Mouse (Mus musculus): ENCODE results near the gene Fcrl1. TPM values are rescaled to one million over a fixed set of nuclear protein-coding genes. Genes with fewer than 3 reads are reported as not detected.

Gene Fcrl1
- polyA plus RNA-seq (2012; ENCODE audit: low replicate concordance), result 2.4 and 13.5 TPM in 2 replicates

DNA sequence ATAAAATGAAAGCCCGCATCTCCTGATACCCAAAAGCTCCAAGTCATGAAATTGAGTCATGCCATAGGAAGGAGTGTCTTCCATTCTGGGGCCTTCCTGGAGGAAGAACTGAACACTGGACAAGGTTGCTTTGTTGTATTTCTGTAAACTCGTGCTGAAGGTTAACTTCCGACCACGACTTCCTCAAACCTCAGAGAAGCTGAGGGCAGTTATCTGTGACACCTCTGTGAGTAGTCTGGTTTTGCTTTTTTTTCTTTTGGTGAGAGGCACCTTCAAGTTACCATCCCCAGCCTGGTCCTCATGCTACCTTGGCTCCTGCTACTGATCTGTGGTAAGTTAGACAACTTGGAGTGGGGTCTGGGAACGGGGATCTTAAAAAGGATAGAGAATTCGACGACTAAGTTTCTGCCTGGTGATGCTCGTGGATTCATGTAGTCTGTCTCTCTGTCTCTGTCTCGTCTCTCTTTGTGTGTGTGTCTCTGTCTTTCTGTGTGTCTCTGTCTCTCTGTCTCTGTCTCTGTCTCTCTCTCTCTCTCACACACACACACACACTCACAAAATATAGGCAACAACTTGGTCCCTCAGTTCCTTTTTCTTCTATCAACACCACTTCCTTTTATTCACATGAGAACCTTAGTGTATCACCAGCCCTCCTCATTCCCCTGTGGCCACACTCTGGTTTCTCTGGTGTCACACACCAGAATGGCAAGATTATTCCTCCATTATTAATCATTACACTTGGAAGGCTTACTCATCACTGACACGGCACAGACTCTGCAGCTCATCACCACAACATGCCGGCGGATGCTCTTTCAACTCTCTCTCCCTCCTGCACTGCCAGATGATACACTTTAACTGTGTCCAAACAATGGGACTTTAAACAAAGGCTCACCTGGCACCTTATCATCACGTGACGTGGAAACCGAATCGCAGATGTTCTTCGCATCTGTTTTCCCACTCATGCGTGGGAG, at the start of gene Fcrl1:
Gene Fcrl1, plus strand, starts transcription at position 193 of the 971 bp plus-strand sequence.

DNA sequence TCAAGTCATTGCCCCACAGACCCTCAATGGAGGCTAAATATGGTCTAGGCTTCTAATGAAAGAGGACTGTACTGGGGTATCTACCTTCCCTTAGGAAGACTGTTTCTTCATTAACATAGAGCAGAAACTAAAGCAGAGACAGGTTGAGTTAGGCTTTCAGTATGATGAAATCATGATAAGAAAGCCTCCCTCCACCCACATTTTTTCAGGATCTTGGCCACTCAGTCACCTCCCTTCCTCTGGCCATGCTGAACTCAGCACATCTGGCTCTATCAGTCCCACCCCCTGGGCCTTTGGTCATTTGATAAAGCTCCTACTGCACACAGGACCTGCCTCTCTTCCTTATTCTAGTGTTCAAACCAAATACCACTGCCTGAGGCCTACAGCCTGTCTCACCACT, 18.6 kb upstream of the Fcrl1 start, which contains the start of gene Cd5l:
Gene Cd5l, plus strand, starts transcription at position 301 of the 400 bp plus-strand sequence.

DNA sequence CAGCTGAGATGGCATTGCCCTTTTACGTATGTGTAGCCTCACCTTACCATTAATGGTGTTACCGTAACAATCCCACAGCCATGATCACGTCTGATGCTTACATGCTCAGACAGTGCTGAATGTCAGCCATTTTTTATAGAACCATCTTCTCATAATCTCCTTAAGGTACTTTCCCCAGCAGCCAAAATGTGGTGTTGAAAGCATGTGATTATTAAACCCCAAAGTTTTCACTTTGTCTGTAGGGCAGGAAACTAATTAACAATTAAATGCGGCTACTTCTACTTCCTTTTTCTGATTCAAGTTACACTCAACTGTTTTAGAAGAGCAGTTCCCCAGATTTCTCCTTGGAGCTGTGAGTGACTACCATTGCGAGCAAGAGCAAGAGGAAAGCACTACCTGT, 59.3 kb downstream of the Fcrl1 start, which contains the start of gene Fcrl5:
Gene Fcrl5, plus strand, starts transcription at position 295 of the 400 bp plus-strand sequence.

Other genes starting within 250 kb of the Fcrl1 start
- gene Kirrel, start 201.6 kb upstream of the Fcrl1 start, polyA plus RNA-seq (2012; ENCODE audit: low replicate concordance), result 0.06 and 0.47 TPM in 2 replicates
- gene Fcrls, start 112.6 kb upstream of the Fcrl1 start, polyA plus RNA-seq (2012; ENCODE audit: low replicate concordance), result not detected in 2 replicates
- 12.2 and 13.4 TPM in 2 replicates for gene Cd5l, start 18.5 kb upstream of the Fcrl1 start, polyA plus RNA-seq (2012; ENCODE audit: low replicate concordance)
- gene Fcrl5, start 59.4 kb downstream of the Fcrl1 start, polyA plus RNA-seq (2012; ENCODE audit: low replicate concordance), result 0.09 TPM in 1 of 2 replicates, not detected in the other
- 7.1 and 16.5 TPM in 2 replicates for gene Etv3, start 149.0 kb downstream of the Fcrl1 start, polyA plus RNA-seq (2012; ENCODE audit: low replicate concordance)
- gene Arhgef11, start 241.2 kb downstream of the Fcrl1 start, polyA plus RNA-seq (2012; ENCODE audit: low replicate concordance), result 2.0 and 3.4 TPM in 2 replicates